Mouse (Mus musculus) embryonic facial prominence, embryonic 11.5 days (tissue): Measurements from ENCODE around the gene Mapk8ip3. TPM values are rescaled to one million over a fixed set of nuclear protein-coding genes. Genes with fewer than 3 reads are reported as not detected.

ENCODE experiments used
- ATAC-seq: fragments of 200-750 bp; cut with Nextera tagmentation; replicated peaks from 2 replicates; pipeline ENCODE4 v1.8.0; 2017; ENCODE audit warnings: low read depth; ENCODE audit not compliant: insufficient number of reproducible peaks, low FRiP score, low TSS enrichment
- DNase-seq: peaks from one replicate; pipeline ENCODE4 v3.0.0-alpha.2; 2015; ENCODE audit warnings: low spot score
- H3K27ac ChIP-seq: fragments of 300-500 bp; sonication (generic); replicated peaks from 2 replicates; pipeline ENCODE4 v1.5.1; 2014; ENCODE audit warnings: mild to moderate bottlenecking, low read depth, low read length, control low read depth
- H3K27me3 ChIP-seq: fragments of 300-500 bp; sonication (generic); 2 replicates; pipeline ENCODE4 v1.6.1; 2014; ENCODE audit warnings: mild to moderate bottlenecking, low read length, moderate library complexity, mixed read lengths; ENCODE audit not compliant: control insufficient read depth, insufficient read depth
- H3K36me3 ChIP-seq: fragments of 300-500 bp; sonication (generic); replicated peaks from 2 replicates; pipeline ENCODE4 v1.6.1; 2014; ENCODE audit warnings: low read depth, mild to moderate bottlenecking, low read length, moderate library complexity, mixed read lengths; ENCODE audit not compliant: control insufficient read depth, insufficient read depth
- H3K4me1 ChIP-seq: fragments of 300-500 bp; sonication (generic); 2 replicates; pipeline ENCODE4 v1.6.1; 2014; ENCODE audit warnings: low read length, mixed read lengths; ENCODE audit not compliant: control insufficient read depth, insufficient read depth
- H3K4me2 ChIP-seq: fragments of 300-500 bp; sonication (generic); 2 replicates; pipeline ENCODE4 v1.6.1; 2014; ENCODE audit warnings: low read depth, mild to moderate bottlenecking, control low read depth, low read length, moderate library complexity
- H3K4me3 ChIP-seq: fragments of 300-500 bp; sonication (generic); 2 replicates; pipeline ENCODE4 v1.5.1; 2014; ENCODE audit warnings: low read depth, low read length, control low read depth
- H3K9ac ChIP-seq: fragments of 300-500 bp; sonication (generic); replicated peaks from 2 replicates; pipeline ENCODE4 v1.6.1; 2014; ENCODE audit warnings: mild to moderate bottlenecking, control low read depth, low read length
- H3K9me3 ChIP-seq: fragments of 300-500 bp; sonication (generic); replicated peaks from 2 replicates; pipeline ENCODE4 v1.6.1; 2016; ENCODE audit warnings: mild to moderate bottlenecking, low read length, inconsistent platforms, mixed read lengths; ENCODE audit not compliant: control insufficient read depth
- WGBS: fragments of 180-500 bp; shearing (Covaris S2); extraction: QIAGEN DNeasy Blood & Tissue Kit; methylation state at CpG from one replicate; pipeline ENCODE4 v1.1.7; 2014; 5-methylcytosine and 5-hydroxymethylcytosine counted together
- polyA plus RNA-seq: library from polyadenylated mRNA; unstranded; fragments of >200 nt; fragmentation: Nextera tagmentation; extraction: Ambion mirVana; gene quantifications from 2 replicates; pipeline ENCODE4 v1.2.1, GENCODE M21; 2014

Gene Mapk8ip3
- polyA plus RNA-seq, 1 experiment from 2014 or later, result 22.9 TPM

GRCm38 (mm10) chr17:24929506-24929905 lies 7.3 kb downstream of the Mapk8ip3 start:
- H3K36me3 ChIP-seq, result peaks cover 2% of the 10 kb centered on the region; the same call in 1 of the 2 replicates
- H3K9ac ChIP-seq, result no peak overlapping the region
- H3K27ac ChIP-seq, result no peak overlapping the region
- no peak overlapping the region for H3K4me2 ChIP-seq
- no peaks in the 10 kb centered on the region for H3K27me3 ChIP-seq
- DNase-seq (no peak), ATAC-seq (no peak)
- H3K9me3 ChIP-seq, result no peaks in the 10 kb centered on the region
- 83% methylated on average over 1 of the region's 1 CpGs for WGBS
- no peaks in the 10 kb centered on the region for H3K4me1 ChIP-seq
- no peak overlapping the region for H3K4me3 ChIP-seq

GRCm38 (mm10) chr17:24923246-24923645 lies 13.5 kb downstream of the Mapk8ip3 start:
- no peaks in the 10 kb centered on the region for H3K27me3 ChIP-seq
- no peaks in the 10 kb centered on the region for H3K9me3 ChIP-seq
- no peak overlapping the region for H3K9ac ChIP-seq
- H3K4me1 ChIP-seq, result no peaks in the 10 kb centered on the region
- no peak overlapping the region for H3K4me3 ChIP-seq
- ATAC-seq (no peak), DNase-seq (no peak)
- 85% methylated on average over 1 of the region's 1 CpGs for WGBS
- H3K27ac ChIP-seq, result no peak overlapping the region
- no peak overlapping the region for H3K4me2 ChIP-seq
- peaks cover 7% of the 10 kb centered on the region for H3K36me3 ChIP-seq

GRCm38 (mm10) chr17:24913984-24914383 lies 22.8 kb downstream of the Mapk8ip3 start:
- Histone ChIP-seq H3K4me2 (no peak overlapping the region), H3K36me3 (peaks cover 9% of the 10 kb centered on the region), H3K27me3 (no peaks in the 10 kb centered on the region), H3K4me3 (no peak overlapping the region), H3K9ac (no peak overlapping the region), H3K9me3 (no peaks in the 10 kb centered on the region), H3K27ac (no peak overlapping the region), H3K4me1 (no peaks in the 10 kb centered on the region)
- ATAC-seq (no peak), DNase-seq (no peak)

- 95% methylated on average over 2 of the region's 2 CpGs for WGBS
- no peaks in the 10 kb centered on the region for H3K9me3 ChIP-seq
- DNase-seq (no peak), ATAC-seq (no peak)
- no peak overlapping the region for H3K27ac ChIP-seq
- H3K36me3 ChIP-seq, result peaks cover 11% of the 10 kb centered on the region
- H3K4me3 ChIP-seq, result no peak overlapping the region
- H3K9ac ChIP-seq, result no peak overlapping the region
- no peaks in the 10 kb centered on the region for H3K27me3 ChIP-seq
- no peaks in the 10 kb centered on the region for H3K4me1 ChIP-seq
- H3K4me2 ChIP-seq, result no peak overlapping the region
Observed at GRCm38 (mm10) chr17:24907591-24907990, 29.2 kb downstream of the Mapk8ip3 start.

GRCm38 (mm10) chr17:24903767-24904166 lies 33.0 kb downstream of the Mapk8ip3 start:
- no peak overlapping the region for H3K4me2 ChIP-seq
- no peak for DNase-seq
- H3K9ac ChIP-seq, result no peak overlapping the region
- H3K27me3 ChIP-seq, result no peaks in the 10 kb centered on the region
- ATAC-seq, result no peak
- 93% methylated on average over 9 of the region's 9 CpGs for WGBS
- no peak overlapping the region for H3K27ac ChIP-seq
- no peak overlapping the region for H3K4me3 ChIP-seq
- H3K9me3 ChIP-seq, result no peaks in the 10 kb centered on the region
- peaks cover 30% of the 10 kb centered on the region for H3K36me3 ChIP-seq
- H3K4me1 ChIP-seq, result no peaks in the 10 kb centered on the region

GRCm38 (mm10) chr17:24902671-24903474 lies 33.9 kb downstream of the Mapk8ip3 start:
- peak; percentile 12 for DNase-seq
- no peaks in the 10 kb centered on the region for H3K4me1 ChIP-seq
- 69% methylated on average over 9 of the region's 9 CpGs for WGBS

GRCm38 (mm10) chr17:24902124-24902523 lies 34.7 kb downstream of the Mapk8ip3 start:
- DNase-seq (no peak), ATAC-seq (no peak)
- H3K9me3 ChIP-seq, result no peaks in the 10 kb centered on the region
- H3K27me3 ChIP-seq, result no peaks in the 10 kb centered on the region
- no peak overlapping the region for H3K4me3 ChIP-seq
- WGBS, result 91% methylated on average over 5 of the region's 5 CpGs
- H3K4me1 ChIP-seq, result peaks cover 2% of the 10 kb centered on the region; the same call in 1 of the 2 replicates
- no peak overlapping the region for H3K4me2 ChIP-seq
- H3K36me3 ChIP-seq, result peaks cover 36% of the 10 kb centered on the region
- no peak overlapping the region for H3K27ac ChIP-seq
- H3K9ac ChIP-seq, result no peak overlapping the region

More at GRCm38 (mm10) chr17:24902671-24903474, 33.9 kb downstream of the Mapk8ip3 start:
- ATAC-seq, result no peak
- Histone ChIP-seq H3K4me3 (no peak overlapping the region), H3K27ac (no peak overlapping the region), H3K9ac (no peak overlapping the region), H3K4me2 (no peak overlapping the region), H3K36me3 (peaks cover 34% of the 10 kb centered on the region), H3K27me3 (no peaks in the 10 kb centered on the region), H3K9me3 (no peaks in the 10 kb centered on the region)

GRCm38 (mm10) chr17:24900014-24900413 lies 36.8 kb downstream of the Mapk8ip3 start:
- Histone ChIP-seq H3K4me2 (no peak overlapping the region), H3K27ac (no peak overlapping the region), H3K4me1 (peaks cover 6% of the 10 kb centered on the region), H3K9ac (no peak overlapping the region), H3K36me3 (peaks cover 36% of the 10 kb centered on the region), H3K27me3 (no peaks in the 10 kb centered on the region), H3K4me3 (no peak overlapping the region), H3K9me3 (no peaks in the 10 kb centered on the region)
- 95% methylated on average over 6 of the region's 6 CpGs for WGBS
- no peak for DNase-seq
- no peak for ATAC-seq
